Mouse (Mus musculus): Measurements from ENCODE around the gene 2900026A02Rik. TPM values are rescaled to one million over a fixed set of nuclear protein-coding genes. Genes with fewer than 3 reads are reported as not detected.

The 2900026A02Rik gene
- total and polyA plus RNA-seq, 3 experiments = not detected

DNA sequence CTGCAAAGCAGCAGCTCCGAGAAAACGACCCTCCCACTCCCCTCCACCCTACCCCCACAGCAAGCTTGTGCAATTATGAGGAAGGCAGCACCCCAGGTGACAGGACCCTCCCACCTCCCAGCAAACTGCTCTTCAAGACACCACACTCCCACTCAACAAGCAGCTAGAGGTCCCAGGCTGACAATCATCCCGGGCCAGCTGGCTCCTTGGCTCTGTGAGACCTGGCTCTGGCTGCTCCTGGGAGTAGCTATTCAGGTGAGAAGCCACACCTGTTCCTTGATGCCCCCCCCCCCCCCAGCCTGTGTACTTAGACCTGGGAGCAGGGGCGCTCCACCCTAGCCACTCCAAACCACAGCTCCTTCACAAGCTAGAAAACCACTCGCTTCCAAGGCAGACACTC lies 107.9 kb downstream of the 2900026A02Rik start:
- Histone ChIP-seq H3K9ac (ENCODE audit: control insufficient read depth, low read depth, low read length, poor library complexity, severe bottlenecking) (no peak overlapping the region), H3K79me2 (ENCODE audit: control insufficient read depth, insufficient read depth, low read length, poor library complexity) (no peaks in the 10 kb centered on the region), H3K36me3 (ENCODE audit: control insufficient read depth in 1 of 2, insufficient read depth in 2 of 2, low read length in 2 of 2) (no peaks in the 10 kb centered on the region), H3K9me3 (replicated peaks; ENCODE audit: insufficient read depth, low read length) (no peaks in the 10 kb centered on the region), H3K4me3 (ENCODE audit: control insufficient read depth in 1 of 2, insufficient read depth in 1 of 2, low read depth in 2 of 2, low read length in 2 of 2) (no peak overlapping the region), H3K27ac (ENCODE audit: control insufficient read depth, low read depth, low read length) (no peak overlapping the region), H3K27me3 (ENCODE audit: control insufficient read depth in 1 of 2, insufficient read depth in 2 of 2, low read length in 2 of 2) (no peaks in the 10 kb centered on the region), H3K4me1 (ENCODE audit: control insufficient read depth in 1 of 2, insufficient read depth in 2 of 2, low read length in 2 of 2) (no peaks in the 10 kb centered on the region)
- no peak for TF ChIP-seq BHLHE40 (IDR thresholded peaks at IDR 0.05; ENCODE audit: borderline replicate concordance, low read depth, low read length)
- no peak for TF ChIP-seq CTCF (IDR thresholded peaks at IDR 0.05 in 2 of 3, conservative IDR thresholded peaks at IDR 0.05 in 1 of 3; ENCODE audit: control insufficient read depth in 1 of 3, insufficient read depth in 1 of 3, low read depth in 2 of 3, low read length in 3 of 3, poor library complexity in 1 of 3, severe bottlenecking in 1 of 3)
- no peak for DNase-seq (ENCODE audit: low read depth, low spot score)

DNA sequence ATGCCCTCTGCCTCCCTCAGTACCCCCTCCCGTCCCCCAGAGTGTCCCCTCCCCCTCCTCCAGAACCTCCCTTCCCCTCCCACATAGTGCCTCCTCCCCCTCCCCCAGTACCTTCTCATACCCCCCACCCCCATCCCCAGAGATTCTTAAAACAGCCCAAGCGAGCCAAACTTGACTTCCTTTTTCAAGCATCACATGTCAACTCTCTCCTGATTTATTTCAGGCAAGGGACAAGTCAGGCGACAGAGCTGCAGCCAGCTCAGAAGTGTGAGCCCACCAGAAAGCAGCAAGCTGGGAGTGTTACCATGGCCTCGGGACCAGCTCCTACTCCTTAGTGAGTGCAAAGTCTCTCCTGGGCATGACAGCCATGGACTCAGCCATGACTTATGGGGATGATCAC lies 109.7 kb downstream of the 2900026A02Rik start:
- Histone ChIP-seq H3K79me2 (ENCODE audit: control insufficient read depth, insufficient read depth, low read length, poor library complexity) (no peaks in the 10 kb centered on the region), H3K9me3 (replicated peaks; ENCODE audit: insufficient read depth, low read length) (no peaks in the 10 kb centered on the region), H3K4me1 (ENCODE audit: control insufficient read depth in 1 of 2, insufficient read depth in 2 of 2, low read length in 2 of 2) (no peaks in the 10 kb centered on the region), H3K4me3 (ENCODE audit: control insufficient read depth in 1 of 2, insufficient read depth in 1 of 2, low read depth in 2 of 2, low read length in 2 of 2) (no peak overlapping the region), H3K27me3 (ENCODE audit: control insufficient read depth in 1 of 2, insufficient read depth in 2 of 2, low read length in 2 of 2) (no peaks in the 10 kb centered on the region), H3K9ac (ENCODE audit: control insufficient read depth, low read depth, low read length, poor library complexity, severe bottlenecking) (no peak overlapping the region), H3K27ac (ENCODE audit: control insufficient read depth, low read depth, low read length) (no peak overlapping the region), H3K36me3 (ENCODE audit: control insufficient read depth in 1 of 2, insufficient read depth in 2 of 2, low read length in 2 of 2) (no peaks in the 10 kb centered on the region)
- no peak for TF ChIP-seq BHLHE40 (IDR thresholded peaks at IDR 0.05; ENCODE audit: borderline replicate concordance, low read depth, low read length)
- TF ChIP-seq NELFE (IDR thresholded peaks at IDR 0.05; ENCODE audit: low read depth, low read length) = no peak
- TF ChIP-seq CTCF (IDR thresholded peaks at IDR 0.05 in 2 of 3, conservative IDR thresholded peaks at IDR 0.05 in 1 of 3; ENCODE audit: control insufficient read depth in 1 of 3, insufficient read depth in 1 of 3, low read depth in 2 of 3, low read length in 3 of 3, poor library complexity in 1 of 3, severe bottlenecking in 1 of 3) = no peak
- no peak for TF ChIP-seq ZC3H11A (IDR thresholded peaks at IDR 0.05; ENCODE audit: low read depth, low read length)
- TF ChIP-seq MAX (IDR thresholded peaks at IDR 0.05; ENCODE audit: low read length) = no peak
- TF ChIP-seq TBP (IDR thresholded peaks at IDR 0.05; ENCODE audit: low read depth, low read length) = no peak
- no peak for DNase-seq (ENCODE audit: low read depth, low spot score)

DNA sequence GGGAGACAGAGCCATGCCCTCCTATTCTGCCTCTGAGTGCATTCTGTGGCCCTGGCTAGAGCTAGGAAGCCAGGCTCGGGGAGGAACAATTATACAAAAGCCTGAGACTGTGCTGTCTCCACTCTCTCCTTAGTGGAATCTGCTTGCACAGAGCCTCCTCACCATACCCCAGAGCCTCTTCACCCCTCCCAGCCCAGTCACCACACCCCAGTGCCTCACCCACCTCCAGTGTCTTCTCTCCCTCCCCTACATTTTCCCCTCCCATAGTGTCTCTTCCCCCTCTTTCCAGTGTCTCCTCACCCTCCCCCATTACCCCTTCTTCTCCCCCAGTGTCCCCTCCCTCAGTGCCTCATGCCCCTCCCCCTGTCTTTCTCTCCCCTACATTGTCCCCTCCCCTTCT lies 110.1 kb downstream of the 2900026A02Rik start:
- TF ChIP-seq POLR2A (IDR thresholded peaks at IDR 0.05; ENCODE audit: control insufficient read depth in 1 of 2, insufficient read depth in 1 of 2, low read depth in 1 of 2, low read length in 2 of 2, poor library complexity in 1 of 2) (no peak), ZMIZ1 (IDR thresholded peaks at IDR 0.05; ENCODE audit: low read depth, low read length) (no peak), TAL1 (IDR thresholded peaks at IDR 0.05; ENCODE audit: low read length) (no peak), NRF1 (IDR thresholded peaks at IDR 0.05; ENCODE audit: insufficient read depth, low read depth, low read length, poor library complexity, severe bottlenecking) (no peak), CTCF (IDR thresholded peaks at IDR 0.05 in 2 of 3, conservative IDR thresholded peaks at IDR 0.05 in 1 of 3; ENCODE audit: control insufficient read depth in 1 of 3, insufficient read depth in 1 of 3, low read depth in 2 of 3, low read length in 3 of 3, poor library complexity in 1 of 3, severe bottlenecking in 1 of 3) (no peak), USF1 (IDR thresholded peaks at IDR 0.05; ENCODE audit: low read depth, low read length) (no peak), MYC (IDR thresholded peaks at IDR 0.05; ENCODE audit: low read depth, low read length) (no peak), JUND (IDR thresholded peaks at IDR 0.05; ENCODE audit: low read depth, low read length) (no peak), ZKSCAN1 (IDR thresholded peaks at IDR 0.05; ENCODE audit: low read depth, low read length) (no peak), NELFE (IDR thresholded peaks at IDR 0.05; ENCODE audit: low read depth, low read length) (no peak), RCOR1 (IDR thresholded peaks at IDR 0.05; ENCODE audit: low read depth, low read length) (no peak), RAD21 (IDR thresholded peaks at IDR 0.05; ENCODE audit: low read depth, low read length) (no peak), HCFC1 (IDR thresholded peaks at IDR 0.05; ENCODE audit: low read depth, low read length) (no peak), ETS1 (IDR thresholded peaks at IDR 0.05; ENCODE audit: low read depth, low read length) (no peak), TCF12 (IDR thresholded peaks at IDR 0.05; ENCODE audit: low read depth, low read length) (no peak), GABPA (IDR thresholded peaks at IDR 0.05; ENCODE audit: low read depth, low read length) (no peak), TBP (IDR thresholded peaks at IDR 0.05; ENCODE audit: low read depth, low read length) (no peak), SMC3 (IDR thresholded peaks at IDR 0.05; ENCODE audit: low read depth, low read length) (no peak), E2F4 (IDR thresholded peaks at IDR 0.05; ENCODE audit: borderline replicate concordance, low read depth, low read length) (no peak)
- Histone ChIP-seq H3K4me3 (ENCODE audit: control insufficient read depth in 1 of 2, insufficient read depth in 1 of 2, low read depth in 2 of 2, low read length in 2 of 2) (no peak overlapping the region), H3K27me3 (ENCODE audit: control insufficient read depth in 1 of 2, insufficient read depth in 2 of 2, low read length in 2 of 2) (no peaks in the 10 kb centered on the region), H3K9me3 (replicated peaks; ENCODE audit: insufficient read depth, low read length) (no peaks in the 10 kb centered on the region), H3K27ac (ENCODE audit: control insufficient read depth, low read depth, low read length) (no peak overlapping the region), H3K79me2 (ENCODE audit: control insufficient read depth, insufficient read depth, low read length, poor library complexity) (no peaks in the 10 kb centered on the region), H3K36me3 (ENCODE audit: control insufficient read depth in 1 of 2, insufficient read depth in 2 of 2, low read length in 2 of 2) (no peaks in the 10 kb centered on the region), H3K9ac (ENCODE audit: control insufficient read depth, low read depth, low read length, poor library complexity, severe bottlenecking) (no peak overlapping the region), H3K4me1 (ENCODE audit: control insufficient read depth in 1 of 2, insufficient read depth in 2 of 2, low read length in 2 of 2) (no peaks in the 10 kb centered on the region)
- DNase-seq (ENCODE audit: low read depth, low spot score) = no peak
